Mouse (Mus musculus) NIH3T3 (cell line): ENCODE results near the gene Urb1.
"Not testable (repeated sequence)": the region's sequence is repeated elsewhere in the genome, so short reads cannot be mapped to it uniquely, and the experiment has no call there.

Source experiments
- DNase-seq: peaks from one replicate; pipeline ENCODE4 v3.0.0-alpha.2; 2012; ENCODE audit warnings: low read depth

The Urb1 gene

GRCm38 (mm10) chr16:90809975-90810715 is at the start of gene Urb1:
Gene Urb1, minus strand, starts transcription at chr16:90810413.
- peak; percentile 98 for DNase-seq

GRCm38 (mm10) chr16:90858206-90858605 is 48.0 kb upstream of the Urb1 start:
- no peak for DNase-seq

DNA sequence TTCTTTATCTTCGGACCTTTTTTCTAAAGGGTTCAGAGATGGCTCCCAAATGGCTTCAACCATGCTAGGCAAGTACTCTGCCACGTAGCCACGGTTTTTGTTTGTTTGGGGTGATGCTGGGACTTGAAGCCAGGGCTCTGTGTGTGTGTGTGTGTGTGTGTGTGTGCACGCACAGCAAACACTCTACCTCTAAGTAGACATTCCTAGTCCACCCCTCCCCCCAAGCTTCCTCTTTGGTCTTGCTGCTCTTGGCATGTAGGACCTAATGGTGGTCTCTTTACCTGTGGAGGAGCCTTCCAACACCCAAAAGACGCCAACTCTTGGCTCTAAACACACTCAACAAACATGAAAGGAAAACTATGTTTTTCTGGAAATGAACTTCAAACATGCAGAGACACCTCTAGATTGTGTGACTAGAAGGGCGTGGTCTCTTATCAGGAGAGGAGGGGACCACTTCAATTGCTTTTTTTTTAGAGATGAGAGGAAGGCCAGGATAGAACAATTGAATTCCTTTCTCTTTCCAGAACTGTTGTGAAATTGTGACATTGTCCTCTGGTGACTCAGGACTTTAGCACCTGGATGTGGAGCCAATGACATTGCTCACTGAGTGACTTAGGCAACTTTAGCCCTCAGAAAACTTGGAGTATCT is 46.5 kb upstream of the Urb1 start:
- no peak for DNase-seq

- DNase-seq = no peak
These were observed 41.6 kb upstream of the Urb1 start for GRCm38 (mm10) chr16:90851621-90852334.

GRCm38 (mm10) chr16:90850881-90851280 is 40.7 kb upstream of the Urb1 start:
- no peak for DNase-seq

- no peak for DNase-seq
These were observed 39.0 kb upstream of the Urb1 start for GRCm38 (mm10) chr16:90849262-90849661.

DNA sequence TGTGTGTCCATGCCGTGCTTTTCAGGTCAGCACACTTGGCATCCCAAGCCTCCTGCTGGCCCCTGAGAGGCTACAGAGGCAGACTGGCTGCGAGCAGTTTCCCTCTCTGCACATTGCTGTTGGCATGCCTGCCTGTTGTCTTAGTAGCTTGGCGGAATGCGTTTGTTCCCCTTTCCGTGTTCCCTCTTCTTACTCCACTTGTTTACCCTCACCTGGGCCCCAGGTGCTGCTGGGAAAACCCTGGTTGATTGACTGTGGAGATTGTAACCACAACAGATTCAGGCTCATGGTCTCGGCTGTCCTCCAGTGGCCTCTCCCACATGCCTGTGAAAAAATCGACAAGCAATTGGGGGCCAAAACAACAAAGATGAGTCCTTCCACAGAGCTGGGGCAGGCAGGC is 38.5 kb upstream of the Urb1 start:
- no peak for DNase-seq

GRCm38 (mm10) chr16:90845591-90845990 is 35.4 kb upstream of the Urb1 start:
- DNase-seq = no peak

DNA sequence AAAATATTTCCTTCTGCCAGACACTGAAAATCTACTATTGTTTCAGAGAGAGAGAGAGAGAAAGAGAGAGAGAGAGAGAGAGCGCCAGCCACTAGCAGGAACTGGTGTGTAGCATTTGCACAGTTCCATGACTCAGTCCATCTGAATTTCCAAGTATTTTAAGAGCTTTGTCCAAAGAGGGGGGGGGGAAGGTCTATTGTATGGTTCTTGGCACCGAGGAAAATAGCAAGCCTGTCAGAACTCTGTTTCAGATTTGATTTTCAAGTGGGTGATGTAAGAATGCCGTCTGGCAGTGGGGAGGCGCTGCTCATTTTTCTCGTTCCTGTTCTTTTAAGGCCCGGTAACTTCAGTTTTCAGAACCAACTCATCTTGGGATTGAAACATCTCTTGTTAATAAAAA is 34.8 kb upstream of the Urb1 start:
- peak; percentile 77 for DNase-seq

- no peak for DNase-seq
These were observed 32.0 kb upstream of the Urb1 start for GRCm38 (mm10) chr16:90842164-90842563.

- no peak for DNase-seq
These were observed 27.2 kb upstream of the Urb1 start for GRCm38 (mm10) chr16:90837431-90837830.

DNA sequence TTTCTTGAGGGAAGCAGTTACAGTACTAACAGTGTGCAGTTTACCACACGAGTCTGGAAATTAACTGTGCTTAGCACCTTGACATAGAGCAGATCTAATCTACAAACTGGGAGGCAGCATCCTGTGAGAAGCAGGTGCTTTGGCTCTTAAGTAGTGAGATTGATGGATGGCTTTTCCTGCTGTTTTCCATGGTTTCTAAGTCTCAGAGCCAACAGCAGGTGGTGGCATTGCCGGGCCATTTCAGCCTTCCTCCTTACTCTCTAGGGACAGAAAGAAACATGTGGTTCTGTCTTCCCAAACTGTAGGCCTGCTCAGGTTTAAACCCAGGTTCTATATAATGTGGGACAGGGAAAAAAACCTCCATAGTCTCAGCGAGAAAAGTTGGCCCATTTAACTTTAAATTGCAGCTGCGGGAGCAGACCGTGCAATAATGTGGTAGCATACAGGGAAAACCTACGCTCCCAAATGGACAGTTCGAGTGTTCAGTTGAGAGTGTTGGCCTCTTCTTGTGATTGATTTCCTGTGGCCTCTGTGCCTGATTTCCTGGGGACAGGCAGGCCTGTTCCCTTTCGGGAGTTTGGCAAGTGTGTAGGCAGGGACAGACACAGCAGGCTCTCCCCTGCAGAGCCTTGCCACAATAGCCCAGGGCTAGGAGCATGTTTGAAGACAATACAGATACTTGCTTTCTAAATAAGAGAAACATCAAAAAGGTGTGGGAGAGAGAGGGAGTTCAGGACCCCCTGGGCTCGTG is 23.0 kb upstream of the Urb1 start:
- DNase-seq = no peak

GRCm38 (mm10) chr16:90832495-90832894 is 22.3 kb upstream of the Urb1 start:
- DNase-seq = peak; percentile 64

DNA sequence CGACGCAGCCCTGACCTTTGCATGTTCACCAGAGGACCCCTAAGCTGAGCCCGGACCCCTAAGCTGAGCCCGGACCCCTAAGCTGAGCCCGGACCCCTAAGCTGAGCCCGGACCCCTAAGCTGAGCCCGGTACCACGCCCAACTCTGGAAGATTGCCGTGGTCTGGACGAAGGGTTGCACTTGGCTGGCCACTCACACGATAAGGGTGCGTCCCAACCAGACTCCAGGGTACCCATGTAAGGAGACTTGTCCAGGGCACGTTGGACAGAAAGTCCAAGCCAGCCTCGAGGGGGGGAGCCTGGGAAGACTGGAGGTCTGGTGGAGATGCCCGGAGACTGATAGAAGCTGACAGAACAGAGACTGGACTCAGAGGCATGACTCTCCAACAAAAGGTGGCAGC is 21.5 kb upstream of the Urb1 start:
- DNase-seq = no peak

DNA sequence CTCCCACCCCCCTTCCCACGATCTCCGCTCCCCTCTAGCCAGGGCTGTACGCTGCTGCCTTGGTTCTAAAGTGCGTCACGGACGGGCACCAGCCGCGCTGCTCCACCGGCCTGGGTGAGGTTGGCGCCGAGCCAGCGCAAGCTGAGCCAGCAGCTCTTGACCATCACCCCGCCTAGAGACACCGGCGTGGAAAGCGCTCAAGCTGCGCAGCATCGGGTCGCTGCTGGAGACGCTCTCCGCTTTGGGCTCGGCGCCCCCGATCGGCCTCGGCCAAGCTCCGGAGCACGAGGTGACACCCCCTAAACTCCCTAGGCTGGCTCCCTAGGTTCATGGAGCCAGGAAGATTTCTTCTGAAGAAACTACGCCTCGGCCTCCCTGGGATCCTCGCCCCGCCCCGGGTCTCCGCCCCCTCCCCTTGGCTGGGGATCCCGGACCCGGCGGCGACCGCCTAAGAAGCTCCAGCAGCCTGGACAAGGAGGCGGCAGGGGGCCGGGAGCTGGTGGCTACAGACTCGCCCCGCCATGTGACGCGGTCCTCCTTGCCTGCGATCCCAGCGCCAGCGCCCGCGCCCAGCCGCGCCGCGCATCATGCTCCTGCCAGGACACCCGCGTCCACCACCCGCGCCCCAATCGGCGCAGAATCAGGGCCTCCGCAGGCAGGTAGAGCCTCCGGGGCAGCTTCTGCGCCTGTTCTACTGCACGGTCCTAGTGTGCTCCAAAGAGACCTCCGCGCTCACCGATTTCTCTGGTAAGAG is 20.6 kb upstream of the Urb1 start:
- peak; percentile 80 for DNase-seq

- DNase-seq = peak; percentile 75
These were observed 19.9 kb upstream of the Urb1 start for GRCm38 (mm10) chr16:90829894-90830685.

DNA sequence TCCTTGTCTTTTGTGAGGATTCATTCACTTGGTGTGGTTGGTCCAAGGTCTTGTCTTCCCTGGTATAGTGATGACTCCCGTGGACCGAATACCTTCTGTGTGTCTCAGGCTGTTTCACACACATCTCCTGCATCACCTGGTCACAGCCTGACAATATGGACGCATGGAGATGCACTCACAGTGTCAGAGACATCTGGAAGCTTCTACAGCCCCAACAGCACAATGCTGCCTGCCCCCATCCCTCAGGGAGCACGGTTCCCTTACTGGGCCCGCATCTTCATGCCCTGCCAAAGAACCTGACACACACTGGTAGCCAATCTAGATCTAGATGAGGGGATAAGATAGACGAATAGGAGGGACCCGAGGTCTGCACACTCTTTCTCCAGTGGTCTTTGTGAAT is 18.9 kb upstream of the Urb1 start:
- DNase-seq = no peak

- no peak for DNase-seq
These were observed 17.3 kb upstream of the Urb1 start for GRCm38 (mm10) chr16:90827498-90827897.

DNA sequence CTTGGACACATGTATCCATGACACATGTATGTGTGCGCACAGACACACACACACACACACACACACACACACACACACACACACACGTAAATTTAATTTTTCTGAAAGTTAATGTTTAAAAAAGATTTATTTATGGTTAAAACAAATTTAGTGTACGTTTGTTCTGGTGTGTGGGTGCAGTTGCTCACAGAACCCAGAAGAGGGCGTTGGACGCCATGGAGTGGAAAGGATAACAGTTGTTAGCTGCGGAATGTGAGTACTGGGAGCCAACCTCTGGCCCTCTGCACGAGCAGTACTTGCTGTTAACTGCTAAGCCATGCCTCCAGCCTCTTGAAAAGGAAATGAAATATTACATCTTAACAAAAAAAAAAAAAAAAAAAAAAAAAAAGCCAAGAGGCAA is 16.2 kb upstream of the Urb1 start, which contains the start of gene Eva1c:
Gene Eva1c (plus strand): TSS at position 263 of the 400 bp plus-strand sequence.
- DNase-seq = no peak

DNA sequence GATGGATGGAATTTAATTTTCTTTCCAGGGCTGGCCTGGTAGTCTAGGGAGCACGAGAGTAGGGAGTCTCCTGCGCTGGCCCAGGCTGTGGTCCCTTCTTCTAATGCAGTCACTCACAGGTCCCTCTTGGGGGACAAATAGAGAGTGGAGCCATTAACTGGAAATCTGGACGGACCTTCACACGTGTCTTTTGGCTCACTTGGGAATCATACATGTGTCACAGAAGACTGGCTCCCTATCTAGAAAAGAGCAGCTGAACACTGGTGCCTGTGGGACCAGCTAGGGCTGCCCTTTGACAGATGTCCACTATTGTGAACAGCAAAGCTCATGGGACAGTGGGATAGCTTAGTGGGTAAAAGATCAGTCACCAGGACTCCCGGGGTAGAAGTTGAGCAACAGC is 15.8 kb upstream of the Urb1 start:
- no peak for DNase-seq

GRCm38 (mm10) chr16:90823986-90824385 is 13.8 kb upstream of the Urb1 start:
- DNase-seq = not testable (repeated sequence)
